Mouse (Mus musculus): ENCODE measurements around the gene Aff1.

DNA sequence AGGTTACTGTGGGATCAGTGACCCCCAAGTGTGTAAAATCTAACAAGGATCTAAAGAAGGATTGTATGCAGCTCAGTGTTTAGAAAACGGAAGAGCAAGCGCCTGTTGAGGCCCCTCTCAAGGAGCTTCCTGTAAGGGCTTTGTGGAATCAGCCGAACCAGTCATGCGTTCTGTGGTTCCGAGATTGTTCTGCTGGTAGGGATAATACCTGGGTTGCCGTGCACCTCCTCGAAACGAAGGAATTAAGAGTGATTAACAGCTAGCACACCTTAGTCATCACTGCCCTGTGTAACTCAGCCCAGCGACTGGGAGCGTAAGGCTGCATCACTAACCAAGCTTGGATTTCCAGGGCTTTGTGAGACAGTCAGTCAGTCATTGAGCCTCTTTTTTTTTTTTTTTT, 87.7 kb downstream of the Aff1 start:
- TF ChIP-seq CTCF (IDR thresholded peaks at IDR 0.05; ENCODE audit: low read depth): no peak
- TF ChIP-seq EP300 (optimal IDR thresholded peaks at IDR 0.05): no peak

Data from stomach, postnatal 0 days (tissue).